Mouse (Mus musculus) embryo, embryonic 10.5 days (tissue): ENCODE results near the gene Ppm1l.
"Not testable (repeated sequence)": the region's sequence is repeated elsewhere in the genome, so short reads cannot be mapped to it uniquely, and the experiment has no call there.

Experiments used
- DNase-seq: peaks from one replicate; pipeline ENCODE4 v3.0.0-alpha.2; 2015; ENCODE audit warnings: low spot score

Gene Ppm1l

GRCm38 (mm10) chr3:69543730-69544129 lies 227.1 kb downstream of the Ppm1l start:
- no peak for DNase-seq

GRCm38 (mm10) chr3:69545017-69545416 lies 228.4 kb downstream of the Ppm1l start:
- DNase-seq = no peak

GRCm38 (mm10) chr3:69548704-69549455 lies 232.2 kb downstream of the Ppm1l start:
- DNase-seq = no peak

- DNase-seq = no peak
These were observed 232.9 kb downstream of the Ppm1l start for GRCm38 (mm10) chr3:69549602-69550001.

GRCm38 (mm10) chr3:69555511-69555910 lies 238.8 kb downstream of the Ppm1l start:
- no peak for DNase-seq

- no peak for DNase-seq
These were observed 239.6 kb downstream of the Ppm1l start for GRCm38 (mm10) chr3:69556092-69556778.

- no peak for DNase-seq
These were observed 242.8 kb downstream of the Ppm1l start for GRCm38 (mm10) chr3:69559316-69559974.

GRCm38 (mm10) chr3:69559975-69560330 lies 243.3 kb downstream of the Ppm1l start:
- no peak for DNase-seq

- no peak for DNase-seq
These were observed 245.0 kb downstream of the Ppm1l start for GRCm38 (mm10) chr3:69561686-69562085.

- no peak for DNase-seq
These were observed 246.7 kb downstream of the Ppm1l start for GRCm38 (mm10) chr3:69563406-69563805.

GRCm38 (mm10) chr3:69565586-69565985 lies 248.9 kb downstream of the Ppm1l start:
- DNase-seq = not testable (repeated sequence)

GRCm38 (mm10) chr3:69572561-69572960 lies 255.9 kb downstream of the Ppm1l start:
- DNase-seq = no peak

GRCm38 (mm10) chr3:69575577-69575976 lies 258.9 kb downstream of the Ppm1l start:
- DNase-seq = no peak

GRCm38 (mm10) chr3:69576715-69577114 lies 260.1 kb downstream of the Ppm1l start:
- DNase-seq = no peak

- DNase-seq = no peak
These were observed 262.1 kb downstream of the Ppm1l start for GRCm38 (mm10) chr3:69578791-69579190.

GRCm38 (mm10) chr3:69583798-69584197 lies 267.1 kb downstream of the Ppm1l start:
- no peak for DNase-seq

GRCm38 (mm10) chr3:69588101-69588760 lies 271.6 kb downstream of the Ppm1l start:
- no peak for DNase-seq

GRCm38 (mm10) chr3:69593426-69593825 lies 276.8 kb downstream of the Ppm1l start:
- no peak for DNase-seq

- DNase-seq = no peak
These were observed 277.4 kb downstream of the Ppm1l start for GRCm38 (mm10) chr3:69594071-69594470.

GRCm38 (mm10) chr3:69596116-69596515 lies 279.5 kb downstream of the Ppm1l start:
- DNase-seq = no peak

- DNase-seq = no peak
These were observed 280.6 kb downstream of the Ppm1l start for GRCm38 (mm10) chr3:69597211-69597610.

GRCm38 (mm10) chr3:69597816-69598215 lies 281.2 kb downstream of the Ppm1l start:
- DNase-seq = peak; percentile 46
